Mouse (Mus musculus) bone marrow, adult 2 months (tissue): Measurements from ENCODE around the gene Kcnn1.

Source experiments
- CTCF ChIP-seq: fragments of 200-500 bp; IDR thresholded peaks from 2 replicates; pipeline ENCODE4 v1.5.1; 2011; ENCODE audit warnings: low read length, control low read depth; ENCODE audit not compliant: control insufficient read depth, insufficient read depth
- POLR2A ChIP-seq: fragments of 200-500 bp; IDR thresholded peaks from 2 replicates; pipeline ENCODE4 v1.6.1; 2011; ENCODE audit warnings: low read depth, mild to moderate bottlenecking, control low read depth, low read length, borderline replicate concordance; ENCODE audit not compliant: control insufficient read depth

DNA sequence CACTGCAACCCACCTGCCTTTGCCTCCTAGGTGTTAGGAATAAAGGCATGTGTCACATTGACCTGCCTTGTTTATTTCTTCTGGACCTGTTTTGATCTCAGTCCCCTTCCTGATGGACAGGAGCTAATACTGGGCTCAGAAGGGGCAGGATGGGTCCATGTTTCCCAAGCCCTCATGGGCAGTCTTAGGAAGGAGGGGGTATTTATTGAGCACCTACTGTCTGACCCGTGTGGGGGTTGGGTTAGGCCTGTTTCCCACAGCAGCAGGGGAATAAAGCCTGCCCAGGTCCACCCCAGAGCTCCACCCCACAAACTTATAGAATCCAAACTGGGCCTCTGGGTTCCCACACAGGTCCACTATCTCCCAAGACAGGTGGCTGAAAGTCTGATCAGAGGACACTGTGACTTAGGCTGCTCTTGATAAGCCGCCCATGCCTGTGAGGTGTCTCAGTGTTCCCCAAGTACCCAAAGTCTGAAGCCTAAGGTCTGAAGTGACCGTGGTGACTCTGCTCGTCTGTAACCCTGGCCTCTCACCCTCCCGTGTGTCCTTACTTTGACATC, 19.8 kb downstream of the Kcnn1 start:
- TF ChIP-seq CTCF (no peak), POLR2A (no peak)
